Mouse (Mus musculus): ENCODE data around the gene Smarcad1. TPM values are rescaled to one million over a fixed set of nuclear protein-coding genes. Genes with fewer than 3 reads are reported as not detected.
"Not testable (repeated sequence)": the region's sequence is repeated elsewhere in the genome, so short reads cannot be mapped to it uniquely, and the experiment has no call there.

Smarcad1 gene
- polyA plus RNA-seq, 1 experiment from 2014 or later = 171 TPM

DNA sequence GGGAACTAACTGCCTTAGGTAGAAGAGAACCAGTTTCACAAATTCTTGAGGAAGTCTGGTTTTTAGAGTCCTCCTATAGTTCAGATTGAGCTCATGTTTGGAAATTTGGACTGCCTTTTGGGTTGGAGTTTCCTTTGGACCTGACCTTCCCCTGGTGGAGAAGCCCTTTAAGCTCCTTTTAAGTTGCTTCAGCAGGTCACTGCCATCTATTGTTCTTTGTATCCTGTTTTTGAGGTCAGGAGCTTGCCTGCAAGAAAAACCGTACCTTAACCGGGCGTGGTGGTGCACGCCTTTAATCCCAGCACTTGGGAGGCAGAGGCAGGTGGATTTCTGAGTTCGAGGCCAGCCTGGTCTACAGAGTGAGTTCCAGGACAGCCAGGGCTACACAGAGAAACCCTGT, 23.4 kb upstream of the Smarcad1 start:
- H3K4me3 ChIP-seq (ENCODE audit: low read depth, low read length); DNase-seq (ENCODE audit: low spot score); H3K9ac ChIP-seq (ENCODE audit: low read depth, low read length); H3K4me2 ChIP-seq (replicated peaks; ENCODE audit: low read depth, low read length); H3K9me3 ChIP-seq (ENCODE audit: control insufficient read depth, low read length); H3K36me3 ChIP-seq (ENCODE audit: control insufficient read depth, insufficient read depth, low read length); H3K4me1 ChIP-seq (replicated peaks; ENCODE audit: control insufficient read depth, insufficient read depth, low read length); H3K27me3 ChIP-seq (ENCODE audit: control insufficient read depth, insufficient read depth, low read length); ATAC-seq (ENCODE audit: low FRiP score); H3K27ac ChIP-seq (ENCODE audit: low read depth, low read length): not testable (repeated sequence)
- 76% methylated on average over 5 of the region's 5 CpGs for whole genome bisulfite sequencing

GRCm38 (mm10) chr6:65021883-65022282, 20.5 kb upstream of the Smarcad1 start:
- Histone ChIP-seq H3K9me3 (ENCODE audit: control insufficient read depth, low read length) (no peaks in the 10 kb centered on the region), H3K27ac (ENCODE audit: low read depth, low read length) (no peak overlapping the region), H3K27me3 (ENCODE audit: control insufficient read depth, insufficient read depth, low read length) (no peaks in the 10 kb centered on the region), H3K4me3 (ENCODE audit: low read depth, low read length) (no peak overlapping the region), H3K9ac (ENCODE audit: low read depth, low read length) (no peak overlapping the region), H3K4me1 (replicated peaks; ENCODE audit: control insufficient read depth, insufficient read depth, low read length) (no peaks in the 10 kb centered on the region), H3K4me2 (replicated peaks; ENCODE audit: low read depth, low read length) (no peak overlapping the region), H3K36me3 (ENCODE audit: control insufficient read depth, insufficient read depth, low read length) (no peaks in the 10 kb centered on the region)
- DNase-seq (ENCODE audit: low spot score) = no peak
- ATAC-seq (ENCODE audit: low FRiP score) = no peak
- 22% methylated on average over 4 of the region's 4 CpGs for WGBS

DNA sequence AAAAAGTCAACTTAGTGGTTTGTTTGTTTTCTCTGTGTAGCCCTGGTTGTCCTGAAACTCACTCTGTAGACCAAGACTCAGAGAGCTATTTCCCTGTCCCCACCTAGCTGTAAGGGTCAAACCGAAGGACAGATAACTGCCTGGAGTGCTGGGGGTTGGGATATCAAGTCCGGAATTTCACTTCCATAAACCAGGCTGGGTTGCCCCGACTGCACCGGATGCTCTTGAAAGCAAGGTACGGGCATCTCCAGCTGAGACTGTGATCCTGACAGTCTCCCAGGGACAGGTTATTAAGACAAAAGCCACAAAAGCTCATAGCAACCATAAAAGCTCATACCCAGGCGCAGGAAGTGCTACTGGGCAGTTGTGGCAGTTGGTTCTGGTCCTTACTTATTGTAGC, 19.3 kb upstream of the Smarcad1 start:
- no peak for ATAC-seq (ENCODE audit: low FRiP score)
- WGBS = 83% methylated on average over 6 of the region's 6 CpGs
- no peak overlapping the region for H3K4me3 ChIP-seq (ENCODE audit: low read depth, low read length)

GRCm38 (mm10) chr6:65024668-65025067, 17.7 kb upstream of the Smarcad1 start:
- Histone ChIP-seq H3K4me1 (replicated peaks; ENCODE audit: control insufficient read depth, insufficient read depth, low read length) (no peaks in the 10 kb centered on the region), H3K4me3 (ENCODE audit: low read depth, low read length) (no peak overlapping the region), H3K9ac (ENCODE audit: low read depth, low read length) (no peak overlapping the region), H3K36me3 (ENCODE audit: control insufficient read depth, insufficient read depth, low read length) (no peaks in the 10 kb centered on the region), H3K9me3 (ENCODE audit: control insufficient read depth, low read length) (no peaks in the 10 kb centered on the region), H3K4me2 (replicated peaks; ENCODE audit: low read depth, low read length) (no peak overlapping the region), H3K27ac (ENCODE audit: low read depth, low read length) (no peak overlapping the region), H3K27me3 (ENCODE audit: control insufficient read depth, insufficient read depth, low read length) (no peaks in the 10 kb centered on the region)
- DNase-seq (ENCODE audit: low spot score) (no peak), ATAC-seq (ENCODE audit: low FRiP score) (no peak)
- WGBS = 55% methylated on average over 2 of the region's 2 CpGs

More for the DNA sequence above, 19.3 kb upstream of the Smarcad1 start:
- Histone ChIP-seq H3K36me3 (ENCODE audit: control insufficient read depth, insufficient read depth, low read length) (no peaks in the 10 kb centered on the region), H3K9ac (ENCODE audit: low read depth, low read length) (no peak overlapping the region), H3K9me3 (ENCODE audit: control insufficient read depth, low read length) (no peaks in the 10 kb centered on the region), H3K4me2 (replicated peaks; ENCODE audit: low read depth, low read length) (no peak overlapping the region), H3K27ac (ENCODE audit: low read depth, low read length) (no peak overlapping the region), H3K4me1 (replicated peaks; ENCODE audit: control insufficient read depth, insufficient read depth, low read length) (no peaks in the 10 kb centered on the region), H3K27me3 (ENCODE audit: control insufficient read depth, insufficient read depth, low read length) (no peaks in the 10 kb centered on the region)
- DNase-seq (ENCODE audit: low spot score) = no peak

GRCm38 (mm10) chr6:65025130-65025529, 17.3 kb upstream of the Smarcad1 start:
- ATAC-seq (ENCODE audit: low FRiP score) (no peak), DNase-seq (ENCODE audit: low spot score) (no peak)
- WGBS = 98% methylated on average over 4 of the region's 4 CpGs

GRCm38 (mm10) chr6:65034661-65035060, 7.7 kb upstream of the Smarcad1 start:
- DNase-seq (ENCODE audit: low spot score) = no peak
- Histone ChIP-seq H3K27ac (ENCODE audit: low read depth, low read length) (no peak overlapping the region), H3K36me3 (ENCODE audit: control insufficient read depth, insufficient read depth, low read length) (no peaks in the 10 kb centered on the region), H3K27me3 (ENCODE audit: control insufficient read depth, insufficient read depth, low read length) (no peaks in the 10 kb centered on the region), H3K4me1 (replicated peaks; ENCODE audit: control insufficient read depth, insufficient read depth, low read length) (no peaks in the 10 kb centered on the region), H3K4me3 (ENCODE audit: low read depth, low read length) (no peak overlapping the region), H3K9ac (ENCODE audit: low read depth, low read length) (no peak overlapping the region), H3K9me3 (ENCODE audit: control insufficient read depth, low read length) (no peaks in the 10 kb centered on the region), H3K4me2 (replicated peaks; ENCODE audit: low read depth, low read length) (no peak overlapping the region)
- no peak for ATAC-seq (ENCODE audit: low FRiP score)
- 84% methylated on average over 2 of the region's 2 CpGs for WGBS

More at GRCm38 (mm10) chr6:65025130-65025529, 17.3 kb upstream of the Smarcad1 start:
- H3K4me3 ChIP-seq (ENCODE audit: low read depth, low read length) = no peak overlapping the region
- no peaks in the 10 kb centered on the region for H3K27me3 ChIP-seq (ENCODE audit: control insufficient read depth, insufficient read depth, low read length)
- H3K36me3 ChIP-seq (ENCODE audit: control insufficient read depth, insufficient read depth, low read length) = no peaks in the 10 kb centered on the region
- H3K9ac ChIP-seq (ENCODE audit: low read depth, low read length) = no peak overlapping the region
- no peaks in the 10 kb centered on the region for H3K4me1 ChIP-seq (replicated peaks; ENCODE audit: control insufficient read depth, insufficient read depth, low read length)
- no peak overlapping the region for H3K27ac ChIP-seq (ENCODE audit: low read depth, low read length)
- no peak overlapping the region for H3K4me2 ChIP-seq (replicated peaks; ENCODE audit: low read depth, low read length)
- H3K9me3 ChIP-seq (ENCODE audit: control insufficient read depth, low read length) = no peaks in the 10 kb centered on the region

- Histone ChIP-seq H3K4me3 (ENCODE audit: low read depth, low read length) (no peak overlapping the region), H3K9me3 (ENCODE audit: control insufficient read depth, low read length) (no peaks in the 10 kb centered on the region), H3K27ac (ENCODE audit: low read depth, low read length) (no peak overlapping the region), H3K4me2 (replicated peaks; ENCODE audit: low read depth, low read length) (no peak overlapping the region), H3K9ac (ENCODE audit: low read depth, low read length) (no peak overlapping the region), H3K36me3 (ENCODE audit: control insufficient read depth, insufficient read depth, low read length) (no peaks in the 10 kb centered on the region), H3K4me1 (replicated peaks; ENCODE audit: control insufficient read depth, insufficient read depth, low read length) (no peaks in the 10 kb centered on the region), H3K27me3 (ENCODE audit: control insufficient read depth, insufficient read depth, low read length) (no peaks in the 10 kb centered on the region)
- ATAC-seq (ENCODE audit: low FRiP score) = no peak
- no peak for DNase-seq (ENCODE audit: low spot score)
- 94% methylated on average over 2 of the region's 2 CpGs for WGBS
These were observed 6.9 kb upstream of the Smarcad1 start for GRCm38 (mm10) chr6:65035469-65035868.

DNA sequence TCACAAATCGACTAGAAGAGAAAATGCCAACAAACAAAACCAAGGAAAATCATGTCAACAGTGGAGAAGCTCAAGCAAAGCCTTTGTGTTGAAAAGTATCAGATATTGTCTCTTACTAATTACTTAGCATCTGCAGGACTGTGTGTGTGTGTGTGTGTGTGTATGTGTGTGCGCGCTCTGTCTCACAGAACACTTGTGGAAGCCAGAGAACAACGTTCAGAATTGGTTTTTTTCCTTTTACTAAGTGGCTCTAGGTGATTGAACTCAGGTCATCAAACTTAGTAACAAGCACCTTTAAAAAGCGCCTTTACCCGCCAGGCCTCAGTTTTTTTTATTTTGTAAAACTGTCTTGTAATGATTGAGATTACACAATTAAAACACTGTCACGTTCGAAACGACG, 451 bp upstream of the Smarcad1 start:
- peak overlapping the region; percentile 87 for H3K4me3 ChIP-seq (ENCODE audit: low read depth, low read length)
- H3K27ac ChIP-seq (ENCODE audit: low read depth, low read length) = 0 out of 2 replicates have a peak overlapping the region, but pooled peaks have one; percentile 98
- peaks cover 11% of the 10 kb centered on the region for H3K36me3 ChIP-seq (ENCODE audit: control insufficient read depth, insufficient read depth, low read length)
- 37% methylated on average over 10 of the region's 10 CpGs for WGBS
- ATAC-seq (ENCODE audit: low FRiP score) = peak; percentile 34
- H3K27me3 ChIP-seq (ENCODE audit: control insufficient read depth, insufficient read depth, low read length) = no peaks in the 10 kb centered on the region
- peak overlapping the region; percentile 31 for H3K4me2 ChIP-seq (replicated peaks; ENCODE audit: low read depth, low read length)
- peaks cover 3% of the 10 kb centered on the region; the same call in 1 of the 2 replicates for H3K4me1 ChIP-seq (replicated peaks; ENCODE audit: control insufficient read depth, insufficient read depth, low read length)
- H3K9me3 ChIP-seq (ENCODE audit: control insufficient read depth, low read length) = no peaks in the 10 kb centered on the region
- peak overlapping the region; percentile 99 for H3K9ac ChIP-seq (ENCODE audit: low read depth, low read length)
- DNase-seq (ENCODE audit: low spot score) = peak; percentile 17

DNA sequence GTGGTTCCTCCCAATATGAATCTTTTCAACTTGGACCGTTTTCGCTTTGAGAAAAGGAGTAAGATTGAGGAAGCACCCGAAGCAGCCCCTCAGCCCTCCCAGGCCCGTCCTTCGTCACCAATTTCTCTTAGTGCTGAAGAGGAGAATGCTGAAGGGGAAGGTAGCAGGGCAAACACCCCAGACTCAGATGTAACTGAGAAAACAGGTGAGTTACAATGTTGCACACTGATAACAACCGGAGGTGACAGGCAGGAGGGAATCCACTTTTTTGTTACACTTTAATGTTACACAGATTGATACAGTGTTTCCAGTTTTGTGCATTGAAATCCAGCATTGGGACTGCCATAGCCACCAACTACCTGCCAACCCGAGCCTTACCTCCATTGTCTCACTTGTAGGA, 858 bp downstream of the Smarcad1 start:
- Histone ChIP-seq H3K36me3 (ENCODE audit: control insufficient read depth, insufficient read depth, low read length) (peaks cover 11% of the 10 kb centered on the region), H3K9ac (ENCODE audit: low read depth, low read length) (peak overlapping the region; percentile 99), H3K4me2 (replicated peaks; ENCODE audit: low read depth, low read length) (peak overlapping the region; percentile 68), H3K27ac (ENCODE audit: low read depth, low read length) (peak overlapping the region; percentile 98), H3K4me1 (replicated peaks; ENCODE audit: control insufficient read depth, insufficient read depth, low read length) (peaks cover 3% of the 10 kb centered on the region; the same call in 1 of the 2 replicates), H3K27me3 (ENCODE audit: control insufficient read depth, insufficient read depth, low read length) (no peaks in the 10 kb centered on the region), H3K4me3 (ENCODE audit: low read depth, low read length) (peak overlapping the region; percentile 87), H3K9me3 (ENCODE audit: control insufficient read depth, low read length) (no peaks in the 10 kb centered on the region)
- no peak for ATAC-seq (ENCODE audit: low FRiP score)
- WGBS = 11% methylated on average over 7 of the region's 7 CpGs
- no peak for DNase-seq (ENCODE audit: low spot score)

All from hindbrain, embryonic 11.5 days (tissue).